Mouse (Mus musculus): ENCODE results near the gene Pbld1. TPM values are rescaled to one million over a fixed set of nuclear protein-coding genes. Genes with fewer than 3 reads are reported as not detected.
"Not testable (repeated sequence)": the region's sequence is repeated elsewhere in the genome, so short reads cannot be mapped to it uniquely, and the experiment has no call there.

The Pbld1 gene
- total and polyA plus RNA-seq, 3 experiments, result 0.47 to 0.50 TPM; not detected in 1

- no peak for DNase-seq (ENCODE audit: low read depth, low spot score)
- H3K4me1 ChIP-seq (ENCODE audit: control insufficient read depth in 1 of 2, insufficient read depth in 2 of 2, low read length in 2 of 2), result no peaks in the 10 kb centered on the region
- H3K9me3 ChIP-seq (replicated peaks; ENCODE audit: insufficient read depth, low read length), result no peaks in the 10 kb centered on the region
- no peak overlapping the region for H3K4me3 ChIP-seq (ENCODE audit: control insufficient read depth in 1 of 2, insufficient read depth in 1 of 2, low read depth in 2 of 2, low read length in 2 of 2)
- TF ChIP-seq MYC (IDR thresholded peaks at IDR 0.05; ENCODE audit: low read depth, low read length), result no peak
- TF ChIP-seq CHD1 (IDR thresholded peaks at IDR 0.05; ENCODE audit: low read depth, low read length), result no peak
- no peak for TF ChIP-seq TAL1 (IDR thresholded peaks at IDR 0.05; ENCODE audit: low read length)
- no peak for TF ChIP-seq TBP (IDR thresholded peaks at IDR 0.05; ENCODE audit: low read depth, low read length)
- TF ChIP-seq EP300 (IDR thresholded peaks at IDR 0.05; ENCODE audit: low read depth in 1 of 2, low read length in 2 of 2), result no peak
- no peak for TF ChIP-seq MAZ (IDR thresholded peaks at IDR 0.05; ENCODE audit: low read depth, low read length)
- no peak for TF ChIP-seq USF2 (IDR thresholded peaks at IDR 0.05; ENCODE audit: borderline replicate concordance in 1 of 2, insufficient read depth in 1 of 2, low read depth in 1 of 2, low read length in 2 of 2)
- TF ChIP-seq ZC3H11A (IDR thresholded peaks at IDR 0.05; ENCODE audit: low read depth, low read length), result no peak
- no peak for TF ChIP-seq POLR2AphosphoS5 (IDR thresholded peaks at IDR 0.05; ENCODE audit: borderline replicate concordance, low read depth, low read length)
- TF ChIP-seq SMC3 (IDR thresholded peaks at IDR 0.05; ENCODE audit: low read depth, low read length), result no peak
- no peak for TF ChIP-seq RAD21 (IDR thresholded peaks at IDR 0.05; ENCODE audit: low read depth, low read length)
- H3K27me3 ChIP-seq (ENCODE audit: control insufficient read depth in 1 of 2, insufficient read depth in 2 of 2, low read length in 2 of 2), result no peaks in the 10 kb centered on the region; a peak in 1 of 4 replicates
- no peaks in the 10 kb centered on the region for H3K79me2 ChIP-seq (ENCODE audit: control insufficient read depth, insufficient read depth, low read length, poor library complexity)
- no peaks in the 10 kb centered on the region for H3K36me3 ChIP-seq (ENCODE audit: control insufficient read depth in 1 of 2, insufficient read depth in 2 of 2, low read length in 2 of 2)
- no peak overlapping the region for H3K9ac ChIP-seq (ENCODE audit: control insufficient read depth, low read depth, low read length, poor library complexity, severe bottlenecking)
- no peak overlapping the region for H3K27ac ChIP-seq (ENCODE audit: control insufficient read depth, low read depth, low read length)
These were observed 8.0 kb upstream of the Pbld1 start for GRCm38 (mm10) chr10:63052011-63052410.

GRCm38 (mm10) chr10:63053007-63053406 is 7.0 kb upstream of the Pbld1 start:
- TF ChIP-seq TBP (IDR thresholded peaks at IDR 0.05; ENCODE audit: low read depth, low read length) (no peak), MYB (IDR thresholded peaks at IDR 0.05; ENCODE audit: low read depth, low read length) (no peak), BHLHE40 (IDR thresholded peaks at IDR 0.05; ENCODE audit: borderline replicate concordance, low read depth, low read length) (no peak), JUND (IDR thresholded peaks at IDR 0.05; ENCODE audit: low read depth, low read length) (no peak), POLR2AphosphoS5 (IDR thresholded peaks at IDR 0.05; ENCODE audit: borderline replicate concordance, low read depth, low read length) (no peak), CTCF (IDR thresholded peaks at IDR 0.05 in 2 of 3, conservative IDR thresholded peaks at IDR 0.05 in 1 of 3; ENCODE audit: control insufficient read depth in 1 of 3, insufficient read depth in 1 of 3, low read depth in 2 of 3, low read length in 3 of 3, poor library complexity in 1 of 3, severe bottlenecking in 1 of 3) (no peak), MXI1 (IDR thresholded peaks at IDR 0.05; ENCODE audit: low read depth, low read length) (no peak), SMC3 (IDR thresholded peaks at IDR 0.05; ENCODE audit: low read depth, low read length) (no peak), KAT2A (conservative IDR thresholded peaks at IDR 0.05; ENCODE audit: low read depth, low read length) (no peak), GATA1 (IDR thresholded peaks at IDR 0.05; ENCODE audit: low read depth, low read length) (no peak), EP300 (IDR thresholded peaks at IDR 0.05; ENCODE audit: low read depth in 1 of 2, low read length in 2 of 2) (no peak)
- Histone ChIP-seq H3K36me3 (ENCODE audit: control insufficient read depth in 1 of 2, insufficient read depth in 2 of 2, low read length in 2 of 2) (no peaks in the 10 kb centered on the region), H3K4me3 (ENCODE audit: control insufficient read depth in 1 of 2, insufficient read depth in 1 of 2, low read depth in 2 of 2, low read length in 2 of 2) (no peak overlapping the region), H3K9ac (ENCODE audit: control insufficient read depth, low read depth, low read length, poor library complexity, severe bottlenecking) (no peak overlapping the region), H3K79me2 (ENCODE audit: control insufficient read depth, insufficient read depth, low read length, poor library complexity) (no peaks in the 10 kb centered on the region), H3K4me1 (ENCODE audit: control insufficient read depth in 1 of 2, insufficient read depth in 2 of 2, low read length in 2 of 2) (no peaks in the 10 kb centered on the region), H3K27me3 (ENCODE audit: control insufficient read depth in 1 of 2, insufficient read depth in 2 of 2, low read length in 2 of 2) (no peaks in the 10 kb centered on the region; a peak in 1 of 4 replicates), H3K27ac (ENCODE audit: control insufficient read depth, low read depth, low read length) (no peak overlapping the region), H3K9me3 (replicated peaks; ENCODE audit: insufficient read depth, low read length) (no peaks in the 10 kb centered on the region)
- no peak for DNase-seq (ENCODE audit: low read depth, low spot score)

GRCm38 (mm10) chr10:63054071-63054470 is 5.9 kb upstream of the Pbld1 start:
- not testable (repeated sequence) for DNase-seq (ENCODE audit: low read depth, low spot score); H3K4me1 ChIP-seq (ENCODE audit: control insufficient read depth in 1 of 2, insufficient read depth in 2 of 2, low read length in 2 of 2); H3K4me3 ChIP-seq (ENCODE audit: control insufficient read depth in 1 of 2, insufficient read depth in 1 of 2, low read depth in 2 of 2, low read length in 2 of 2); H3K9me3 ChIP-seq (replicated peaks; ENCODE audit: insufficient read depth, low read length); H3K9ac ChIP-seq (ENCODE audit: control insufficient read depth, low read depth, low read length, poor library complexity, severe bottlenecking); H3K27ac ChIP-seq (ENCODE audit: control insufficient read depth, low read depth, low read length); H3K79me2 ChIP-seq (ENCODE audit: control insufficient read depth, insufficient read depth, low read length, poor library complexity); H3K27me3 ChIP-seq (ENCODE audit: control insufficient read depth in 1 of 2, insufficient read depth in 2 of 2, low read length in 2 of 2); H3K36me3 ChIP-seq (ENCODE audit: control insufficient read depth in 1 of 2, insufficient read depth in 2 of 2, low read length in 2 of 2)
